Mouse (Mus musculus) gastrocnemius, postnatal 4 days (tissue): ENCODE measurements at regions not wholly inside any gene's neighbourhood (a gene's known extent, or its start where the extent isn't known, plus 50 kb on each side); places are given as distances from the start of the nearest gene placed in this dataset.
"Not testable (repeated sequence)": the region's sequence is repeated elsewhere in the genome, so short reads cannot be mapped to it uniquely, and the experiment has no call there.

ENCODE experiments used
- DNase-seq, 2 experiments: peaks; one replicate each; pipeline ENCODE4 v3.0.0; 2021 to 2022; ENCODE audit warnings: low spot score in 2 of 2, mixed read lengths in 2 of 2

- DNase-seq = no peak
Observed at GRCm38 (mm10) chr8:30063148-30063547, 2615.7 kb downstream of the Poteg start.

GRCm38 (mm10) chr8:30077726-30078125 lies 2630.3 kb downstream of the Poteg start:
- no peak for DNase-seq

GRCm38 (mm10) chr8:30127766-30128165 lies 2680.3 kb downstream of the Poteg start:
- no peak for DNase-seq

DNA sequence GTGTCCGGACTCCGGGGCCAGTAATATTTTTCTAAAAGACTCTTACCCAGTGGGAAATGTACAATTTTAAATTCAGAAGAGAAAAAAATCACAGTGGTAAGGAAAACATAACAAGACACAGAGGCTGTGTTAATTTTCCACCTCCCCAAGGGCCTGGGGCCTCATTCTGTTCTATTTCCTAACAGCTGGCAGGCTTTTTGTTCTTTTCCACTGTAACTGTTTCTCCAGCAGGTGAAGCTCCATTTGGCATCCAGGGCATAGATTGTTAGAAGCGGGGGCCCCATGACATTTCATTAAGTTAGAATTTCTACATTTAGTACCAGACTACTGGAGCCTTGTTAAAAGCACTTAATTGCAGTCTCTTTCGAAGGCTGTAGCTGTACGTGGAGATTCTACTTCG lies 2687.5 kb downstream of the Poteg start:
- DNase-seq = no peak

DNA sequence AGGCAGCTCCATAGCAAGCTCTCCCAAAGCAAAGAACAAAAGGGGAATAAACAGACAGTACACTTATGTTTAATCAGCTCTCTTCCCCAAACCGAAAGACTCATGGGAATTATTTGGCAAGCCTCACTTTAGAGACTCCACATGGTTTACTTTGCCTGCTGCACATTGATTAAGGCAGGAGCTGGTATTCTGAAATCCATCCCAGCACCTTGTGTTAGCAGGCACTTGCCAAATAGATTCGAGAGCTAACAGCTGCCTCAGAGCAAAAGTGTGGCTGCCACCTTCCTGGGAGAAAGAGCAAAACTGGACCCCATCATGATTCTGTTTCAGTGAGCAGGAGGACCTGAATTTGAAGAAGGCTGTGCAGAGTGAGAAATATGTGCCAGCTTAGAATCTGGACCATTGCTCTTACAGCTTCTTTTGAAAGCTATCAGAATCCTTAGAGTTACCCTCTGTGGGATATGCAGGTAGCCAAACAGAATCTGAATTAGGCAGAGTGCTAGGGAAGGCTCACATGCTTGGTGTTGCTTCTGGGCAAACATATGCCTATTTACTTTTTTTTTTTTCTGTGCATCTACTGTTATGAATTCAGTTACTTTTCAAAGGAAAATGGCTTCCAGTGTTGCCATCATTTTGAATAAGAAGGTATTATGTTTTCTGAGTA lies 2703.8 kb downstream of the Poteg start:
- no peak for DNase-seq

GRCm38 (mm10) chr8:30152921-30153320 lies 2705.5 kb downstream of the Poteg start:
- DNase-seq = no peak

DNA sequence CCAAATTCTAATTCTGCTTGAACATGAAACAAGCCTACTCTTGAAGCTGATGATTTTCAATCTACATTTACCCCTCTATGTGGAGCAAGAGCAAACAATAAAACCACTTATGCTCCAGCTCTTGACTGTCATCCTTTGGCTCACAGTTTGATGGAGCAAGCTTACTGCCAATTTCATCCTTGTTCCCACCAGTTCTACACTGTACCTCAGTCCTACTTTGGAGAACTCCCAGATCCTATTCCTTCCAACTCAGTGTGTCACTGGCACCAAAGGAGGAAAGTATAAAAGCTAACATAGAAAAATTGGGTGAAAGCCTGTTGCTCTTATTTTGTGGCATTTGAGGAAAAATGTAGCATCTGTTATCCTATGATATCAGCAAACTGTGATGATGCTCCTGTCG lies 2724.4 kb downstream of the Poteg start:
- no peak for DNase-seq

DNA sequence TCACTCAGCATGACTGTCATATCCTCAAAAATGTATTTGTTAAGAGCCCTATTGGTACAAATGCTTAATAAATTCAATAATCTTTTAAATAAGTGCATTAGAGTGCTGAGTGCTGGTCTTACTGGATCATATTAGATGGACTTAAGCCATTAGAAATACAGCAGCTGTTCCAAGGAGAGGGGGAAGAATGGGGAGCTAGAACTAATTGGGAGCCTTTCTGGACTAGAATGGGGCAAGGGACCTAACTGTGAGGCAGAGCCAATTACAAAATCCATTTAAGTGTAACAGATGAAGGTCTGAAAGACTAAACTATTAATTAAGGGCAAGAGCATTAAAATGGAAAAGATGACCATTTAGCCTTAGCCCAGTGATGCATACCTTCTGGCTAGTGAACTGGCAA lies 2755.3 kb downstream of the Poteg start:
- DNase-seq = not testable (repeated sequence)

GRCm38 (mm10) chr8:30227354-30227753 lies 2779.9 kb downstream of the Poteg start:
- DNase-seq = no peak

DNA sequence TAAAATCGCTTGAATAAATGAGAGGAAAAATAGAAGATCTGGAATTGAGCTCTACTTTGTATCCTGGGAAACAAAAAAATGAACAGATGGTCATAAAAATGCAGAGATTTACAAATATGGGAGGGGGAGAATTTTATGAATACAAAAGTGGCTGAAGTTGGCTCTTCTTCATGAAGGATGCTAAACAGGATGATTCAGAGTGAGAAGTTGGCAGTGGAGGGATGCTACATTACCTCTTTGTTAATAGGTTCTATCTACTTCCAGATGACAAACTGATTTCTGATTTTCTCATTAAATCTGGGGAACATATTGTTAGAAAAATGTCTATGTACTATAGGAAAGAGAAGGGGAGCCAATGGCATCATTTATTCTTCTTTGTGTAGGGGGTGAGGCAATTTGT lies 2785.8 kb downstream of the Poteg start:
- DNase-seq = no peak

GRCm38 (mm10) chr8:30251797-30252196 lies 2804.3 kb downstream of the Poteg start:
- no peak for DNase-seq

GRCm38 (mm10) chr8:30269949-30270910 lies 2822.8 kb downstream of the Poteg start:
- no peak for DNase-seq

GRCm38 (mm10) chr8:30289169-30289568 lies 2841.7 kb downstream of the Poteg start:
- no peak for DNase-seq

- DNase-seq = no peak
Observed at GRCm38 (mm10) chr8:30331201-30331600, 2883.7 kb downstream of the Poteg start.

DNA sequence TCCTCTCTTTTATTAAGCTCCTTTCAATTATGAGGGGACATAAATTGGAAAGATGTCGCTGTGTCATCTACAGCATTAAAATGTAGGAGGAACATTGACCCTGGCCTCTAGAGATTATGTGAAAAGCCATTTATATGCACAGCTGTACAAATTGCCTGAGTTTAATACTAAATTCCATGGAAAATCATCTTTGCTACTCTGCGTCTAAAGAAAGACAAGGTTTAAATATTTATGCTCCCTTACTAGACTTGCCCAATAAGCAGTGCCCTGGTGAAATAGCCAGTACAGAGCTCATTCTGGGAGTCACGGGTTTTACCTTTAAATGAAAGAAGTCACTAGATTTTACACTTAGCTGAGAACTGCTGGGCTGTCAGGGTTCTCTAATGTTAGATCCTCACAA lies 2885.9 kb downstream of the Poteg start:
- no peak for DNase-seq

- no peak for DNase-seq
Observed at GRCm38 (mm10) chr8:30359464-30359863, 2912.0 kb downstream of the Poteg start.

GRCm38 (mm10) chr8:30365721-30366120 lies 2918.3 kb downstream of the Poteg start:
- DNase-seq = no peak

DNA sequence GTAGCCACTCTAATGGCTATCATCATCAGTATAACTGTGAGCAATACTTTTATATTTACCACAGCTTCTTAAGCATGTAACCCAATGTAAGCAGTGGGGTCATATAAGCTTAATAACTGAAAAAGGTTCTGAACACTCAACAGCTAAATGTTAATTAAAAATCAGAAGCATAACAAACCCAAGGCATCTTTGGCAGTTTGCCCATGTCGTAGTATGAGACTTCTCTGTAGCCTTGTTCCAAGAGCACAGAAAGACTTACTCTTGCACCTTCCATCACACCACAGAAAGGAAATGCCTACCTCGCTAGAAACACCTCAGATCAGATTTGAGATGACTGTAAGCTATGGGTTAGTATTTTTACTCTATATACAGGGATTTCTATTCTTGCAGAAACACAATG lies 2944.5 kb downstream of the Poteg start:
- DNase-seq = no peak

- no peak for DNase-seq
Observed at GRCm38 (mm10) chr8:30439423-30439822, 2989.1 kb upstream of the 5930422O12Rik start.

GRCm38 (mm10) chr8:30441821-30442220 lies 2986.7 kb upstream of the 5930422O12Rik start:
- no peak for DNase-seq

DNA sequence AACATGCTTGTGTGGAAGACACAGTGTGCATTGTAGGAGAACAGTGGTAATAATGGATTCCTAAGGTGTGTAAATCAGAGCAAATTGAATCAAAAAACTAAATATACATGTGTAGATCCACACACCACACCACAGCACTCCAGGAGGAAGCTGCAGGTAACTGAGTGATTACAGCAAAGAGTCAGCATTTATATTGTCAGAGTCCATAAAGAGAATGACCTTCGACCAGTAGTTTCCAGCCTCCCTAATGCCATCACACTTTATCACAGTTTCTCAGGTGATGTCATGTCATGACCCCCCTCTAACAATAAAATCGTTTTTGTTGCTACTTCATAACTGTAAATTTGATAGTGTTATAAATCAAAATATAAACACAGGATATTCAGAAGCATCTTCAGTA lies 2984.6 kb upstream of the 5930422O12Rik start:
- DNase-seq = no peak

DNA sequence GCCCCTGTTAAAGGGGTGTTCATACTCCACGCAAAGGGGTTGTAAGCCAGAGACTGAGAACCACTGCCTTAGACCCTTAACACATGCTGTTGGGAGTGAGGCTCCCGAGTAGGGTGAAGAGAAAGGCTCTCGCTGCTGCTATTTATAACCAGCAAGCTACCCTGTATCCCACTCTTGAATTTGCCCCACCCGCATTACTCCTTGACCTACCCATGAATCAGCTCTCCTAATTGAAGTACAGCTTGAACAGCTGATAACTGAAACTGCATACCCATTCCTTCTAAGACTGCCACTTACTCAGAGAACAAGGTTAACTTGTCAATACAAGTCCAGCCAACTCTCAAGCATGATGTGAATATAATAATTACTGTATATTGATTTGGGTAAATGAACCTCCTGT lies 2984.2 kb upstream of the 5930422O12Rik start:
- DNase-seq = no peak
